Mouse (Mus musculus) forebrain, embryonic 16.5 days (tissue): ENCODE measurements at regions not wholly inside any gene's neighbourhood (a gene's known extent, or its start where the extent isn't known, plus 50 kb on each side); places are given as distances from the start of the nearest gene placed in this dataset.

Experiments used
- ATAC-seq: fragments of 200-750 bp; cut with Nextera tagmentation; 2 replicates; pipeline ENCODE4 v1.8.0; 2017; ENCODE audit warnings: mild to moderate bottlenecking, moderate library complexity
- H3K27ac ChIP-seq: fragments of 300-500 bp; sonication (generic); 2 replicates; pipeline ENCODE4 v1.5.1; 2014; ENCODE audit warnings: low read length, control low read depth
- H3K27me3 ChIP-seq: fragments of 300-500 bp; sonication (generic); replicated peaks from 2 replicates; pipeline ENCODE4 v1.6.1; 2014; ENCODE audit warnings: low read length; ENCODE audit not compliant: control insufficient read depth, insufficient read depth
- H3K36me3 ChIP-seq: fragments of 300-500 bp; sonication (generic); 2 replicates; pipeline ENCODE4 v1.6.1; 2014; ENCODE audit not compliant: control insufficient read depth, insufficient read depth
- H3K4me1 ChIP-seq: fragments of 300-500 bp; sonication (generic); replicated peaks from 2 replicates; pipeline ENCODE4 v1.6.1; 2014; ENCODE audit warnings: low read length; ENCODE audit not compliant: control insufficient read depth, insufficient read depth
- H3K4me2 ChIP-seq: fragments of 300-500 bp; sonication (generic); 2 replicates; pipeline ENCODE4 v1.6.1; 2014; ENCODE audit warnings: mild to moderate bottlenecking, low read length, control low read depth
- H3K4me3 ChIP-seq: fragments of 300-500 bp; sonication (generic); replicated peaks from 2 replicates; pipeline ENCODE4 v1.5.1; 2014; ENCODE audit warnings: mild to moderate bottlenecking, low read length, control low read depth
- H3K9ac ChIP-seq: fragments of 300-500 bp; sonication (generic); replicated peaks from 2 replicates; pipeline ENCODE4 v1.6.1; 2014; ENCODE audit warnings: low read depth, low read length, control low read depth
- H3K9me3 ChIP-seq: fragments of 300-500 bp; sonication (generic); 2 replicates; pipeline ENCODE4 v1.6.1; 2016; ENCODE audit warnings: low read length; ENCODE audit not compliant: control insufficient read depth
- whole genome bisulfite sequencing: fragments of 180-500 bp; shearing (Covaris S2); extraction: QIAGEN DNeasy Blood & Tissue Kit; methylation state at CpG from one replicate; pipeline ENCODE4 v1.1.7; 2014; 5-methylcytosine and 5-hydroxymethylcytosine counted together

DNA sequence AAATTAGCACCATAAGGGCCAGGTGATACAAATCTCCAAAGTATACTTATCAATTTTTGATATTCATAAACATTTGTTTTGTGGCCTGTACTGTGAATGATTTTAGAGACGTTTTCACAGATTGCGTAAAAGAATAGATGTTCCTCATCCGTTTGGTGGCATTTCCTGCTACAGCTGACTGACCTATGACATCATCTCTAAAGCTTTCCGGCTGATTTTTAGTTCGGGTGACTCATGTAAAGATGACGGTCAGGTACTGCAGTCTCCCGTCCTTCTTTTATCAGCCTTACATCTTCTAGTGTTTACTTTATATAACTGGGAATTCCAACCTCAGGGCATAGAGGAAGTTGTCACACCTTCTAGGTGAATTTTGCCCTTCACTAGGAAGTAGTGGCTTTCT is 192.7 kb downstream of the Tmem26 start:
- no peak overlapping the region for H3K9ac ChIP-seq
- no peaks in the 10 kb centered on the region for H3K36me3 ChIP-seq
- no peaks in the 10 kb centered on the region for H3K4me1 ChIP-seq
- no peaks in the 10 kb centered on the region for H3K27me3 ChIP-seq
- H3K4me2 ChIP-seq = no peak overlapping the region
- no peak for ATAC-seq
- no peaks in the 10 kb centered on the region for H3K9me3 ChIP-seq
- no peak overlapping the region for H3K27ac ChIP-seq
- H3K4me3 ChIP-seq = no peak overlapping the region
- WGBS = 90% methylated on average over 7 of the region's 7 CpGs

DNA sequence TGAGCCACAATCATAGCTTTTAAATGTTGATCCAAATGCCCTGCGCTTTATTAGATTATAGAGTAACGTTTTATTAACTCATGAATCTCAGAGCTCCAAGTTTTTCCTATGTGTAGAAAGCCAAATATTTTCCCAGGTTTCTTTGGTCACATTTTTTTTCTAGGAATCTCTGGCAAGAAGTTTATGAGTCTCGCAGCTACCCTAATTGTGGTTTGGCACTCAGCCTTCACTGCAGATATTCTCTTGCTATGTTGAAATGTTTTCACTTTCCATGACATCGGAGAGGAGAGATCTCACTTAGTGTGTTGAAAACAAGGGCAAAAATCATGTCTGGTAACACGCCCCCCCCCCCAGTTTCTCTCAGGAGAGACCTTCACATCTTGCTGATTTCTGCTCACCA is 212.4 kb downstream of the Tmem26 start:
- 64% methylated on average over 5 of the region's 5 CpGs for WGBS
- ATAC-seq = no peak
- no peak overlapping the region for H3K4me2 ChIP-seq
- H3K36me3 ChIP-seq = no peaks in the 10 kb centered on the region
- H3K4me1 ChIP-seq = no peaks in the 10 kb centered on the region
- no peak overlapping the region for H3K27ac ChIP-seq
- H3K27me3 ChIP-seq = no peaks in the 10 kb centered on the region
- no peaks in the 10 kb centered on the region for H3K9me3 ChIP-seq
- no peak overlapping the region for H3K9ac ChIP-seq
- H3K4me3 ChIP-seq = no peak overlapping the region

DNA sequence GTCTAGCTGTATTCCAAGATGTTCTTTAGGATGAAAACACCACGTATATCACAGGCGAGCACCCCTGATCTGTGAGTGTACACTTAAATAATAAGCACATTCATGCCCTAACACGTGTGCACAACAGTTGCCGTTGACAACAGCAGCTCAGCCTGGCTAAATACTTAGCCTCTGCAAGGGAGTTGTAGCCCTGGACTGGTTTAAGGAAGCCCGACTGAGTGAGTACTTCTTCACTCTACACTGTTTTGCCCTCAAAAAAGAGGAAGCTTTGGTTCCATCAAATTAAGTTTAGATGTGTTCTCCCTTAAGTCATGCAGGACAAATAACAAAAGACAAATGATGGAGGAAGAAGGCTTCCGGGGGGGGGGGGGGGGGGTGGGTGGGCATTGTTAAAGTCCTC is 208.0 kb upstream of the Rhobtb1 start:
- Histone ChIP-seq H3K4me2 (no peak overlapping the region), H3K27me3 (no peaks in the 10 kb centered on the region), H3K4me1 (no peaks in the 10 kb centered on the region), H3K9ac (no peak overlapping the region), H3K27ac (no peak overlapping the region), H3K36me3 (no peaks in the 10 kb centered on the region), H3K4me3 (no peak overlapping the region), H3K9me3 (no peaks in the 10 kb centered on the region)
- WGBS = 86% methylated on average over 5 of the region's 6 CpGs
- no peak for ATAC-seq

DNA sequence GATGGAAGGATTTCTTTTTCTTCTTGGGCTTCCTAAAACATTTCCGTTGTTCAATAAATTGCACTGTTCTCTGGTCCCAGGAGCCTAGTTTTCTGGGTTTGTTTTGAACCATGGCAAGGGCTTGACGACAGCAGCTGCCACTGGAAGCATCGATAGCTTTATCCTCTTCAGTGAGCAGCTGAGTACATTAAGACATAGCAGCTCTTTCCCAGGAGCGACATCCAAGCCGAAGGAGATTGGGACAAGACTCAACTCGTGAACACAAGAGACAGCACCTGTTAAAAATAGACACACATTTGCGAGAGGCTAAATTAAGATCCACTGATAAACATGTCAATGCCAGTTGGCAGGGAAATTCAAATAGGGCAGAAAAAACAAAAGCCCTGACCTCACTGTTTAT is 194.7 kb upstream of the Rhobtb1 start:
- no peaks in the 10 kb centered on the region for H3K9me3 ChIP-seq
- H3K4me1 ChIP-seq = no peaks in the 10 kb centered on the region
- H3K4me2 ChIP-seq = no peak overlapping the region
- H3K27me3 ChIP-seq = no peaks in the 10 kb centered on the region
- no peak overlapping the region for H3K27ac ChIP-seq
- ATAC-seq = no peak
- 78% methylated on average over 7 of the region's 7 CpGs for WGBS
- no peak overlapping the region for H3K4me3 ChIP-seq
- no peak overlapping the region for H3K9ac ChIP-seq
- H3K36me3 ChIP-seq = no peaks in the 10 kb centered on the region

DNA sequence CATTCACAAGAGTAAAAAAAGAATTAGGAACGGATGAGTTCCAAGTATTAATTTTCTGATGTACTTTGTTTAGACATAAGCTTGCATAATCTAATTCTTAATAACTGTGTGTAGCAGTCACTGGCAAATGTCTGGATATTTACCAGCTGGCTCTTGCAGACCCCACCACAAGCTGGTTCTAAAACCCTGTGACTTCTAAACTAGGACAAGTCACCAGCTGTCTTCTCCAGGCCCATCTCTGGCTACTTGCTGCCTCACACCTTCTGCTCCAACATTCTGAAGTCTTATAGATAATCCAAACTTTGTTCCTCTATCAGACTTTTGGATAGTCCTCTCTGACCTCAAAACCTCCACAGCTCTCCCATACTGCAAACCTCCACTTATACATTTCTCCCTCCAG is 189.9 kb upstream of the Rhobtb1 start:
- no peak overlapping the region for H3K4me3 ChIP-seq
- WGBS = 88% methylated on average over 1 of the region's 1 CpGs
- H3K36me3 ChIP-seq = no peaks in the 10 kb centered on the region
- H3K27ac ChIP-seq = no peak overlapping the region
- H3K27me3 ChIP-seq = no peaks in the 10 kb centered on the region
- no peaks in the 10 kb centered on the region for H3K9me3 ChIP-seq
- no peak for ATAC-seq
- H3K4me1 ChIP-seq = no peaks in the 10 kb centered on the region
- H3K9ac ChIP-seq = no peak overlapping the region
- H3K4me2 ChIP-seq = no peak overlapping the region

DNA sequence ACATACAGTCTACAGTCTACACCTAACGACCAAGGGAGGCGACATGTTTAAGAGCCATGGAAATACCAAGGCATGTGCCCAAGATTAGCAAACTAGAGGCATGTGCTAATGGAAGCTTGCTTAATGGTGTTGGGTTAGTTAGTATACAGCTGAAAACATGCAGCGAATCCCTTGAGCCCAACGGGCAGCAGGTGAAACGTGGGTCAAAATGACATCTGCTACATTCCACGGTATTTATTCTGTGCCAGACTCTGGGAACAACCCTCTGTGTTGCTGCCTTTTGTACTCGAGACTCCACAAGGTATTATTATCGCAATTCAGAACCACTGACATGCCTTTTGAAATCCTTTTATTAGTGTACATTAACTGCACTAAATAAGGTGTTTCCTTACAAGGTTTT is 188.1 kb upstream of the Rhobtb1 start:
- no peaks in the 10 kb centered on the region for H3K27me3 ChIP-seq
- H3K9me3 ChIP-seq = no peaks in the 10 kb centered on the region
- ATAC-seq = no peak
- H3K4me3 ChIP-seq = no peak overlapping the region
- no peak overlapping the region for H3K4me2 ChIP-seq
- H3K36me3 ChIP-seq = no peaks in the 10 kb centered on the region
- 0 out of 2 replicates have a peak, but pooled peaks cover 3% of the 10 kb centered on the region for H3K4me1 ChIP-seq
- no peak overlapping the region for H3K9ac ChIP-seq
- no peak overlapping the region for H3K27ac ChIP-seq
- 76% methylated on average over 8 of the region's 8 CpGs for WGBS

DNA sequence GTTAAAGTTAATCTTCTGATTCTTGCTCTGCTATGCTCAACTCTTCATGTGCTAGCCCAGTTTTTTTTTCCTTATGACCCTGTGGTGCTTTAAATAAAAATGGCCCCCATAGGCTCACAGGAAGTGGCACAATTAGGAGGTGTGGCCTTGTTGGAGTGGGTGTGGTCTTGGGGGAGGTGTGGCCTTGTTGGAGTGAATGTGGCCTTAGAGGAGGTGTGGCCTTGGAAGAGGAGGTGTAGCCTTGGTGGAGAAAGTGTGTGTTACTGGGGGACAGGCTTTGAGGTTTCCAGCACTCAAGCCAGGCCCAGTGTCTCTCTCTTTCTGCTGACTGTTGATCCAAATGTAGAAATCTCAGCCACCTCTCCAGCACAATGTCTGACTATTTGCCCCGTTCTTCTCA is 186.0 kb upstream of the Rhobtb1 start:
- no peak for ATAC-seq
- H3K4me3 ChIP-seq = no peak overlapping the region
- no peak overlapping the region for H3K27ac ChIP-seq
- H3K27me3 ChIP-seq = no peaks in the 10 kb centered on the region
- no peaks in the 10 kb centered on the region for H3K36me3 ChIP-seq
- no peaks in the 10 kb centered on the region for H3K9me3 ChIP-seq
- 93% methylated on average over 1 of the region's 1 CpGs for WGBS
- H3K9ac ChIP-seq = no peak overlapping the region
- 0 out of 2 replicates have a peak, but pooled peaks cover 3% of the 10 kb centered on the region for H3K4me1 ChIP-seq
- H3K4me2 ChIP-seq = no peak overlapping the region

DNA sequence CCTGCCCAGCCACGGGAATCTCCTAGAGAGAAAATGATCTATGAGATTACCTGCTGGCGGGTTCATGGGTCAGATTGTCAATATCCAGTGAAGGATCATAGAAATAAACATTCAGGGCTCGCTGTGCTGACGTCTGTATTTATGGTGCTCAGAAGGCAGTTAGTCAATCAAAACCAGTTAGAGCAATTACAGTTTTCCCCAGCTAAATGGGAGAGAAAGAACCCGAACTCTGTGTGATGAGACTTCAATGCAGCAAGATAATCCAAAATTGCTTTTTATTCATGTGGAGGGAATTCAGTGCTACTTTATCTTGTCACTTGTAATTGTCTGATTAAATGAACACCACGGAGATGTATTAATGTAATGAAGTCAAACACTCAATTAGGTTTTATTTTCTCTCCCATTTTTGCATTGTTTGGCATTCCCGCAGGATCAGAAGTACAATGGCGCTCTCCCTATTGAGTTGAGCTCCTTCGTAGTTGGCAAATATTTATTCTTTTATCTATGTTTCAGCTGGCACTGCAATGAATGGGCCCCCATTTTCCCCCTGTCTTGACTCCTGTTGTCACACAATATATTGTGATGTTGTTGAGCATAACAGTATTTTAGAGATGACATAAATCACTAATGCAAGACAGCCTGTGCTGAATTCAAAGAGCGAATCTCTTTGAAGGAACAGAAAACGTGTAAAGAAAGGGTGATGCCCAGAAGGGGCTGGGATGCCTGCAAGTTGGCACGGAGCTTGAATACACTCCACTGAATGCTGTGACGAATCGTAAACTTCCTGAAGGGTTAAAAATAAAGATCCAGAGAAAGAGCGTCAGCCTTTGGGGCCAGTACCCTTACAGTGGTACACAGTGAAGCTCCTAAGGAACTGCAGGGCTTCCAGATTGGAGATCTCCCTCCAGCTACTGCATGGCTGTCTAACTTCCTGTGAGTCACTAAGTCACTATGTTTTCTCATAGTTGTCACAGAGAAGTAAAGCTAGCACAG is 183.0 kb upstream of the Rhobtb1 start:
- H3K9me3 ChIP-seq = no peaks in the 10 kb centered on the region
- no peak overlapping the region for H3K4me2 ChIP-seq
- 0 out of 2 replicates have a peak, but pooled peaks cover 3% of the 10 kb centered on the region for H3K4me1 ChIP-seq
- no peak overlapping the region for H3K4me3 ChIP-seq
- H3K36me3 ChIP-seq = no peaks in the 10 kb centered on the region
- ATAC-seq = peak; percentile 83
- no peak overlapping the region for H3K9ac ChIP-seq
- no peaks in the 10 kb centered on the region for H3K27me3 ChIP-seq
- 45% methylated on average over 15 of the region's 15 CpGs for WGBS
- no peak overlapping the region for H3K27ac ChIP-seq

DNA sequence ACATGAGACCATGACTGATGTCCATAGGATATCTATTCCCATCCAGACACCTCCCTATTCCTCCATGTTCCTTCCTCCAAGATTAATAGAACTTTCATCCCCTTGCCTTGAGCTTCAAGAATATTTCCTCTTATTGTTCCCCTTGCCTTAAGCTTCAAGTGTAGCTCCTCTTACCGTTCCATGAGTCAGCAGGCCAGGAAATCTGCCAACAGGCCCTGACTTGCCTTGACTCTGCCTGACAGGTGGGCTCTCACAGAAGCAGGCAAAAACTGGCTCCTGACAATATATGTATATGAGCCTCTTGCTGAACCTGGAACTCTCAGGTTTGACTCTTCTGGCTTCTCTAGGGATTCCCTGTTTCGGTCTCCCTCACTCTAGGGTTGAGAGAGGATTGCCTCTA is 180.7 kb upstream of the Rhobtb1 start:
- no peaks in the 10 kb centered on the region for H3K9me3 ChIP-seq
- ATAC-seq = no peak
- 94% methylated on average over 2 of the region's 2 CpGs for WGBS

More for the DNA sequence above, 180.7 kb upstream of the Rhobtb1 start:
- Histone ChIP-seq H3K4me1 (0 out of 2 replicates have a peak, but pooled peaks cover 3% of the 10 kb centered on the region), H3K27ac (no peak overlapping the region), H3K36me3 (no peaks in the 10 kb centered on the region), H3K4me3 (no peak overlapping the region), H3K9ac (no peak overlapping the region), H3K27me3 (no peaks in the 10 kb centered on the region), H3K4me2 (no peak overlapping the region)
